Mouse (Mus musculus): Measurements from ENCODE around the gene Caprin2.

The Caprin2 gene

DNA sequence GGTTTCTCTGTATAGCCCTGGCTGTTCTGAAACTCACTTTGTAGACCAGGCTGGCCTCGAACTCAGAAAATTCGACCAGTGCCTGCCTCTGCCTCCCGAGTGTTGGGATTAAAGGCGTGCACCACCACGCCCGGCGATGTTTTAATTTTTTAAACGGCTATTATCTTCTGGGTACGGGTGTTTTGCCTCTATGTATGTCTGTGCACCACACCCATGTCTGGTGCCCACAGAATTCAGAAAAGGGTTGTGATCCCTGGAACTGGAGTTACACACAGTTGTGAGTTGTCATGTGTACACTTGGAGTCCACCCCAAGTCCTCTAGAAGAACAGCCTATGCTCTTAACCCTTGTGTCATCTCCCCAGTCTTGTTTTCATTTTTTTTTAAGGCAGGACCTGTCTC, 10.9 kb upstream of the Caprin2 start:
- ChIA-PET CTCF (no interaction called here), POLR2A (interaction anchor here in 1 of 4 experiments (0.7 kb wide), 1 partner anchor 10 kb away, joined by 3 read pairs; no protein-coding TSS in a partner anchor)

DNA sequence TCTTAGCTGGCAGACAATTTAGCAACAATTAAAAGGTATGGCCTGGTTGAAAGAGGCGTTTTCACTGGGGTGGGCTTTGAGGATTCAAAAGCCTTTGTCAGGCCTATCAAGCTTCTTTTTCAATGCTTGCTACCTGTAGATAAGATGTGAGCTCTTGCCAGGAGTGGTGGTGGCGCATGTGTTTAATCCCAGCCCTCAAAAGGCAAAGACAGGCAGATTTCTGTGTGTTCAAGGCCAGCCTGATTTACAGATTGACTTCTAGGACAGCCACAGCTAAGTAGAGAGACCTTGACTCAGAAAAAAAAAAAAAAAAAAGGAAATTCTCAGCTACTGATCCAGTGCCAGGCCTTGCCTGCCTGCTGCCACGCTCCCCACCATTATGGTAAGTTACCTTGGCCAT, 6.7 kb upstream of the Caprin2 start:
- POLR2A ChIA-PET = interaction anchor here in 3 of 4 experiments (0.6 to 2.9 kb wide), 7 partner anchors 13 to 622 kb away, joined by 3 to 22 read pairs (median 8); partner anchors contain the start of gene Ipo8 (in 1 of the 3)
- CTCF ChIA-PET = interaction anchor here in 2 of 4 experiments (0.5 to 0.7 kb wide), 3 partner anchors 12 to 498 kb away, joined by 3 to 8 read pairs (median 8); no protein-coding TSS in a partner anchor

DNA sequence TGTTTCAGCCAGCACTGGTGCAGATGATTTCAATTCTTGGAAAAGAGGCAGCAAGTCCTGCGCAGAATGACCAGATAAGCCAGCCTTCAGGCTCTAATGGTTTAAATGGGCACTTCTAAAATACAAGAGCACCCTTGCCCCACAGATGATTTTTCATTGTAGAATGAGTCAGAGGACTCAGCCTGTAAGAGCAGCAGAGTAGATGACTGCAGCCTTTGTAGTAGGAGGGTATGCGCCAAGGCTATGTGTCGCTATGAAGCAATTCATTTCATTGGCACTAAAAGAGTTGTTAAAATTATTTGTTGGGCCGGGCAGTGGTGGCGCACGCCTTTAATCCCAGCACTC, 442 bp upstream of the Caprin2 start:
- ChIA-PET CTCF (interaction anchor here in 2 of 4 experiments (0.6 to 1.5 kb wide), 3 partner anchors 14 to 1711 kb away, joined by 3 to 4 read pairs (median 3); no protein-coding TSS in a partner anchor), POLR2A (interaction anchor here (0.6 to 4.4 kb wide), 127 partner anchors 8 to 1336 kb away, joined by 3 to 45 read pairs (median 5); partner anchors contain the start of genes Ipo8 (in 4 of the 4), Sinhcaf (in 3 of the 4), Amn1 (in 1 of the 4) and Bicd1 (in 1 of the 4))

DNA sequence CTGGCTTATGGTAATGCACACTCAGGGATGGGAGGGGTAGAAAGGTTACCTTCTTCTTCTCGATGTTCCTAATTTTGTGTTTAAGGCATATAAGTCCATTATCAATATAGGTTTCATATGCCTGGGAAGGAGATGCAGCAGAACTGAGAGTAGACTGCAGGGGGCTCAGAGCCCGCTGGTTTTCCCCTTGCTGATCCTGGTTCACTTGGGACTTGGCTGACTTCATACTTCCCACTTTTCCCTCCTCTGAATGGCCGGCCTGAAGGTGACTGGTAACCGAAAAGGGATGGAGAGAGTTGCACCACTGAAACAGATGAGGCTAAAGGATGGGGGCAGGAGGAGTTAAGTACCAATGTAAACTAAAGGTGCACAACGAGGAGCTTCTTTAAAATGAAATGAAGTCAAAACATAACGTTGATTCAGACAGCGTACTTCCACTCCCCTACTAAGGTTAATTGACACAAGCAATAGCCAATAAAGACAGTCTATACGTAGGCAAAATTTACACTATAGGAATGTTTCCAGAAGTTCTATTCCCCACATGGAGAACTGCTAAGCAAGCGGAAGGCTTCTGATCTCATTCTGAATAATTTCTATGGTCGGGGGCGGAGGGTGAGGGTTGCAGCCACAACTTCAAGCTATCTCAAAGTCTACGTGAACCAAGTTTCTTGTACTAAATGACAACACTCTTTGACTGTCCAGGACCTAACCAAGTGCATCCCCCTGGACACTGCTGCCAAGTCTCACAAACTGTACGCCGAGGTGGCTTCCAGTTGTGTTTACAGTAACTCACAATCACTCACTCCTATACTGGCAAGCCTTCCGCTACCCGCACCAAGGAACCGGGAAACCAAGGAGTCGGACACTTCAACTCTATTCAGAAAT, 907 bp downstream of the Caprin2 start:
- ChIA-PET CTCF (interaction anchor here in 2 of 4 experiments (0.5 to 1.5 kb wide), 5 partner anchors 10 to 64 kb away, joined by 3 to 4 read pairs (median 3); no protein-coding TSS in a partner anchor), POLR2A (interaction anchor here (0.6 to 4.4 kb wide), 114 partner anchors 7 to 684 kb away, joined by 3 to 45 read pairs (median 5); partner anchors contain the start of genes Ipo8 (in 4 of the 4), Sinhcaf (in 3 of the 4), Amn1 (in 1 of the 4) and Dennd5b (in 1 of the 4))

DNA sequence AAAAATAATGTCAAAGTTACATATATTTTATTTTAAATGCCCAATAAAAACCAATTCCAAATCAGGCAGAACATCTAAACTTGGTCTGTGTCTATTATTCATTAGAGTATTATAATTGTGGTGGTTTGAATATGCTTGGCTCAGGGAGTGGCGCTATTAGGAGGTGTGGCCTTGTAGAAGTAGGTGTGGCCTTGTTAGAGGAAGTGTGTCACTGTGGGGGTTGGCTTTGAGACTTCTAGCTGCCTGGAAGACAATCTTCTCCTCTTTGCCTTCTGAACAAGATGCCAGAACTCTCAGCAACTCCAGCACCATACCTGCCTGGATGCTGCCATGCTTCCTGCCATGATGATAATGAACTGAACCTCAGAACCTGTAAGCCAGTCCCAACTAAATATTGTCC, 22.1 kb downstream of the Caprin2 start:
- POLR2A ChIA-PET = interaction anchor here in 3 of 4 experiments (0.5 to 3.1 kb wide), 5 partner anchors 21 to 88 kb away, joined by 3 to 10 read pairs (median 4); partner anchors contain the start of gene Caprin2 (in 2 of the 3)
- CTCF ChIA-PET = no interaction called here

DNA sequence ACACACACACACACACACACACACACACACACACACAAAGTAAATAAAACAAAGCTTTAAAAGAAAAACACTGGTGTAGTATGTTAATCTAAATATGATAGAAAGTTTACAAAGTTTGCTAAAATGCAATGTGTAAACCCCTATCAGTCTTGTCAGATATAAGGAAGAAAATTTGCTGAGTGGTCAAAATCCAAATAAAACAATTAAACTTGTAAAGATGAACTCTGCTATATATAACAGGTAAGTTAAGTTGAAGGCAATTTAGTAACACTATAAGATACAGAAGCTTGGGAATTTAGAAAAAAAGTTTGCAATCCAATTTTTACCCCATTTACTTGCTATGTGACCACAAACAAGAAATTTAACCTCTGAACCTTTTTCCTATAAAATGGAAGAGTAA, 50.4 kb downstream of the Caprin2 start:
- ChIA-PET CTCF (no interaction called here), POLR2A (interaction anchor here in 2 of 4 experiments (0.6 to 8.2 kb wide), 2 partner anchors 15 to 154 kb away, joined by 5 to 43 read pairs; partner anchors contain the start of gene Ipo8 (in 1 of the 2))

DNA sequence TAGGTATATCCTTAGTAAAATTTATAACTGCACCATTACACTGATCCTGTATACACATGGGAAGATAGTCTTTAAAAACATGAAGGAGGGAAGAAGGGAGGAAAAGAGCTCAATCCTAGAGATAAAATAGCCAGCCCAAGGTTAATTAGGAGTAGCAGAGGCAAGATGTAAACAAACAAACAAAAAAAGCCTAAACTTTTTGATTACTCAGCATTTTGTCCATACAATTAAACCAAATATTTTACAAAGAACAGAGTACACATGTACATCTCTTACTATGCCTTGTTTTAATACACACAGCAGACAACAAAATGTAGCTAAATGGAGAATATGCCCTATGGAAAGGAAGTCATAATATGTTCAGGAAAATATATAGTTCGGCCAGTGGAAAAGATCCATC, 54.3 kb downstream of the Caprin2 start:
- ChIA-PET CTCF (no interaction called here), POLR2A (interaction anchor here in 3 of 4 experiments (0.6 to 8.2 kb wide), 7 partner anchors 11 to 421 kb away, joined by 3 to 43 read pairs (median 5); partner anchors contain the start of genes Ipo8 (in 2 of the 3) and Caprin2 (in 1 of the 3))

DNA sequence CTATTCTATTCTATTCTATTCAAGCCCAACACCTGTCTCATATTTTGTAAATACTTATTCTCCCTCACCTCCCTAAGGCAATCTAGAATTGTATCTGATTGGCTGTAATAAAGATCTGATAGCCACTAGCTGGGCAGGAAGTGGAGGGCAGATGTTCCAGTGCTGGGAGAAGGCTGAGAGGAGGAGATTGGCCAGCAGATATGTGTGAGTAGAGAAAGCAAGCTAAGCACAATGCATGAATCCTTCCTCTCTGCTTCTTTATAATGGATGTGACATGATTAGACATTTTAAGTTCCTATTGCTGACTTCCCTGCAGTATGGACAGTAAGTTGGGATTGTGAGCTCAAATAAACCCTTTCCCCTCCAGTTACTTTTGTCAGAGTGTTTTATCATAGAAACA, 57.6 kb downstream of the Caprin2 start:
- ChIA-PET CTCF (no interaction called here), POLR2A (interaction anchor here in 3 of 4 experiments (0.6 to 8.2 kb wide), 5 partner anchors 8 to 58 kb away, joined by 3 to 43 read pairs (median 3); partner anchors contain the start of genes Caprin2 (in 2 of the 3) and Ipo8 (in 1 of the 3))

DNA sequence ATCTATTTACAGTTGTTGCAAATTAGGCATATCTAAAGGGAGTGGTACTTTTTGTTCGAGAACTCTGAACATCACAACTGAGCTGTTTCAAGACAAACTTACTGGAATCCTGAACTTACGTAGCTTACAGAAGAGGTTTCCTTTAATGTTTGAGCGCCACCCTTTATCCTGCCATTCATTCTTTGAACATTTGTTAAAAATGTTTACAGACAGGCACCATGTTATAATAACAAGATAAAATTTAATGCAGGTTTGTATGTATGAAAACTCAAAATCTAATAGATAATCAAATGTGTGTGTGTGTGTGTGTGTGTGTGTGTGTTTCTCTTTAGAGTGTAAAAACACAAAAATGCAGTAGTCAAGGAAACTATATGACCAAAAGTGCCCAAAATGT, 64.3 kb downstream of the Caprin2 start:
- ChIA-PET POLR2A (interaction anchor here (0.5 to 3.7 kb wide), 79 partner anchors 8 to 618 kb away, joined by 3 to 45 read pairs (median 5); partner anchors contain the start of genes Caprin2 (in 4 of the 4), Dennd5b (in 1 of the 4), Ergic2 (in 1 of the 4) and Sinhcaf (in 1 of the 4)), CTCF (interaction anchor here in 2 of 4 experiments (1.0 to 1.2 kb wide), 4 partner anchors 9 to 388 kb away, joined by 3 to 4 read pairs (median 3); partner anchors contain the start of genes Caprin2 (in 1 of the 2) and Tmtc1 (in 1 of the 2))

DNA sequence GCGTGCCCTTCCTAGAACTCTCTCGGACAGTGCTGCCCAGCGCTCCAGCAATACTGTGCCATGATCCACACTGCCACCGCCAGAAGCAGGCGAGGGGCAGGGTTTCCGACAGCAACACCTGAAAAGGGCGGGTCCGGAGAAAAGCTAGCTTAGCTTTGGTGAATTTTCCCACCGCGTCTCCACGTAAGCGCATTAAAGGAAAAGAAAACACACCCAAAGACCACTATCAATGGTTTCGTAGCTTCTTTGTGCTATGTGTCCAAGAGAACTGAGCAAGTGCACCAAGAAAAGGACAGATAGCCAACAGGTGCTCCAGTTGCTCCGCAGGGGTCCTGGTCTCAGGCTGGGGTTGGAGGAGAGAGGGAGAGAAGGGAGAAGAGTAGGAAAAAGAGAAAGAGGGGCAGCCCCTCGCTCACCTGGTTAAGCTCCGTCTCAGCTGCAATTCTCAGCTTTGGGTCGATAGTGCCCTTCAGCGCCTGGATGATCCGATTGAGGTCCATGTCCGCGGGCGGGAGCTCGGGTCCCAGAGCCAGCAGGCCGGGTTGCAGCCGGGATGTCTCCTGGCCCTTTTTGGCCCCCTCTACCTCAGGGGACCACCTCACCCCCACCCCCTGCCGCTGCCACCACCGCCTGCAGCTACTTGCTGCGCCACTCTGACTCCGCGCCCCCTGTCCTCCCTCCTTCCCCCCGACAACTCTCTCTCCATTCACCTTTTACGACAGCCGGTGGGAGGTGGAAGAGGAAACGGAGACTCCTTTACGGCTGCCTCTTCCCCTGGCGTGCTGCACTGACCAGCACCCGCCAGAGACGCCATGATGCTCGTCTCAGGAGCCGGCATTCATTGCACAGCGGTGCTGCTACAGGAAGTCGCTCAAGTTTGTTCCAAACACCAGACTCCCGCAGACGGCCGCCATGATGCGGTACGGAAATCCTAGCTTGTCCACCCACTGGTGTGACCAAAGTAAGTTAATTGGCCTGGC, 65.0 kb downstream of the Caprin2 start, which contains the start of gene Ipo8:
Gene Ipo8 (minus strand): TSS at position 720 of the 980 bp plus-strand sequence.
- POLR2A ChIA-PET = interaction anchor here (0.5 to 3.7 kb wide), 108 partner anchors 9 to 1951 kb away, joined by 3 to 45 read pairs (median 4); partner anchors contain the start of genes Caprin2 (in 4 of the 4), Sinhcaf (in 2 of the 4), Dennd5b (in 1 of the 4) and Ergic2 (in 1 of the 4)
- CTCF ChIA-PET = interaction anchor here in 3 of 4 experiments (0.6 to 1.2 kb wide), 5 partner anchors 9 to 387 kb away, joined by 3 to 5 read pairs (median 3); partner anchors contain the start of genes Caprin2 (in 1 of the 3) and Tmtc1 (in 1 of the 3)

DNA sequence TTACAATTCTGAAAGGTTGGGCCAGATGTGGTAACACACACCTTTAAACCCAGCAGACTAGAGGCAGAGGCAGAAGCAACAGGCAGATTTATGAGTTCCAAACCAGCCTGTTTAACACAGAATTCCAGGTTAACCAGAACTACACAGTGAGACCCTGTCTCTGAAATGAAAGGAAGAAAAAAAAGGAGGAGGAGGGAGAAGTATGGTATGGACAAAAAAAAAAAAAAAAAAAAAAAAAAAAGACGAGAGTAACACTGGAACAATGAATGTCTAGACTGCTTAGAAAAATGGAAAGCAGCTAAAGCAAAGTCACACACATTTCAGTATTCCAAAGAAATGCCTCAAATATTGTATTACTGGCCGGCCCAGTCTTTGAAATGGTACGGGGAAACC, 65.7 kb downstream of the Caprin2 start:
- POLR2A ChIA-PET = interaction anchor here (0.5 to 3.7 kb wide), 55 partner anchors 9 to 619 kb away, joined by 3 to 45 read pairs (median 5); partner anchors contain the start of genes Caprin2 (in 4 of the 4), Sinhcaf (in 2 of the 4), Dennd5b (in 1 of the 4) and Ergic2 (in 1 of the 4)
- CTCF ChIA-PET = interaction anchor here in 2 of 4 experiments (1.1 kb wide), 2 partner anchors 10 to 83 kb away, joined by 3 to 4 read pairs; no protein-coding TSS in a partner anchor

DNA sequence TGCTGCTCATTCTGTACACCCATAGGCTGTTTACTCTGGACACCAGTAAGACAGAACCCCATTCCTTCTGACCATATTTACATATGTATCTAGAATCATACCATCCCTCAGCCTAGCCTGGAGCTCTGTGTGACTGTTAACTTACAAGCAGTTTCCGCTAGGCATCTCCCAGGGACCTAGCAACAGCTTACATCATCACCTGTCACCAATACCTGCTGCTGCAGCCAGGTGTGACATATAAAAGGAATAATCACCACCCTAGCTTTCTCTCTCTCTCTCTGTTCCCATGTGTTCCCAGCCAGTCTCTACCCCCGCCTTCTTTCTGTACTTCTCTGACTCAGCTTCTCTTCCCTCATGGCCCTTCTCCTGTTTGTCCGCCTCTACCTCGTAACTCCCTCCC, 69.9 kb downstream of the Caprin2 start:
- ChIA-PET CTCF (no interaction called here), POLR2A (interaction anchor here in 2 of 4 experiments (0.6 to 1.5 kb wide), 9 partner anchors 11 to 614 kb away, joined by 3 to 4 read pairs (median 3); partner anchors contain the start of genes Caprin2 (in 1 of the 2) and Ergic2 (in 1 of the 2))

DNA sequence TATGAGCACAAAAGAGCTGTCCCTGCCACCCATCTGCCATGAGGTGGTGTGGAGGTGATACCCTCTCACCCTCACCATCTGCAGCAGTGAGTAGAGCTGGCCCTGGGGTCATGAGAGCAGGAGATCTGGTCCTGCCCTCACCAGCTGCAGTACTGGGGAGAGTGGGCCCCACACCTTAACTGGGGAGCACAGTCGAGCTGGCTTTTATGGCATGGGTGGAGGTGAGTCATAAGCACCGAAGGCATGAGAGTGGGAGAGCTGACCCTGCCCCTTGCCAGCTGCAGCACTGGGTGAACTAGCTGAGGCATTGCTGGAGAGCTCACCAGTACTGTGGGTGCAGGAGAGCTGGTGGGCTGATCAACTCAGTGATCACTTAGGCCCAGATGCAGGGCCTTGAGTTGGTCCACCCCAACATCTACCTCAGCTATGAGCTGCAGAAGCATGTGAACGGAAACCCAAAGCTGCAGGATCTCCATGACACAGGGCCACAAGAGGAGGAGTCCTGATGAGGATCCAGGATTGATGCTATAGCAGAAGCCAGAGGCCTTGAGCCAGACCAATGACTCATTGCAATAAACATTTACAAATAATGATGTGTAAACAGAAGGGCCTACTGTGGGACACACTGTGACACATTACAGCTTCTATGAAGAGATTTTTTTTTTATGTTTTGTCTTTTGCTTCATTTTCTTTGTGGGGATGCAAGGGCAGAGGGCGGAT, 77.3 kb downstream of the Caprin2 start:
- ChIA-PET POLR2A (interaction anchor here in 2 of 4 experiments (0.8 to 1.4 kb wide), 4 partner anchors 11 to 77 kb away, joined by 3 to 6 read pairs (median 5); partner anchors contain the start of genes Ipo8 (in 2 of the 2) and Caprin2 (in 1 of the 2)), CTCF (no interaction called here)

DNA sequence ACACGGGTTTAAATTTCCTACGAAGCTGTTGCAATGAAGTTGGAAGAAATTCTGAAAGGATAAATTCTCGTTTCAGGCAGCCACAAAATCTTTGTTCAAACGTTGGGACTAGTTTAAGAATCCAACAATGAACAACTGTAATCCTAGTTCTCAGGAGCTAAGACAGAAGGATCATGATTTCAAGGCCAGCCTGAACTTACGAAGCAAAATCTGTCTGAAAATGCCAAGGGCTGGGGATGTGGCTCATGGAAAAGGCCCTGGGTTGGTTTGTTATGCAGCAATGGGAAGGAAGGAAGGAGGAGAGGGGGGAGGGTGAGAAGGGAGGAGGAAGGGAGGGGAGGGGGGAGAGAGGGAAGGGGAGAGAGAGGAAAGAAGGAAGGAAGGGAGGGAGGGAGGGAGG, 79.3 kb downstream of the Caprin2 start:
- POLR2A ChIA-PET = interaction anchor here in 2 of 4 experiments (0.9 to 2.3 kb wide), 3 partner anchors 14 to 60 kb away, joined by 3 to 6 read pairs (median 6); partner anchors contain the start of gene Ipo8 (in 2 of the 2)
- CTCF ChIA-PET = no interaction called here

DNA sequence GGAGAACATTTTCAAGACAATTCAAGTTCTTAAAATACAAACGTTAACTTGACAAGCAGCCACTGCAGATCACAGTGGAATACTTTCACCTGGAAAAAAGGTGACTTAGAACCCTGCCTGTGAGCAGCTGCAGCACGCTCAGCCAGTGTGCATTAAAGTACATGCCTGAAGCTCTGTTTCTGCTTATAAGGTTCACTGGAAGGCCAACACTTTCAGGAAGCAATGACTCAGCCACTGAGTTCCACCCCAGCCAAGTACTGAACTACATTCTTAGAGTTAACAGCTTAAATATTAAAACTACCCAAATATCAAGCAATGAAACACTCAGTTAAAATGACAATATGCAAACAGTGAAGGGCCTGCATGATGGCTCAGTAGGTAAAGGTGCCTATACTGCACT, 84.9 kb downstream of the Caprin2 start:
- POLR2A ChIA-PET = interaction anchor here in 1 of 4 experiments (2.9 kb wide), 1 partner anchor 20 kb away, joined by 12 read pairs; the partner anchor contains the start of gene Ipo8
- CTCF ChIA-PET = no interaction called here

DNA sequence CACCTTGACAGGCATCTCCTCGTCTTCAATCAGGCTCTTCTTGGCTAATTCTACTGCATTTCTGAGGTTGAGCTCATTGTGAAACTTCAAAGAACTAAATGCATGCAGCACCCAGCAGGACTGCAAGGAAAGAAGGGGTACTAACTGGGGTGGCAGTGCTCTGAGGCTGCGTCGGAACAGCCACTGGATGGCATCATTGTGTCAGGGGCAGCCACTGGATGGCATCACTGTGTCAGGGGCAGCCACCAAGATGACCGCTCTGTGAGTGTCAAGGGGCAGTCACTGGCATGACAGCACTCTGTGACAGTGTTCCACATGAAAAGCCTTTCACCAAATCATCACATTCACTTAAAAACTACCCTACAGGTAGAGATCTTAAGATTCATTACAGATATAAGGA, 96.3 kb downstream of the Caprin2 start:
- ChIA-PET CTCF (no interaction called here), POLR2A (interaction anchor here in 1 of 4 experiments (0.9 to 1.3 kb wide), 5 partner anchors 9 to 140 kb away, joined by 3 read pairs; no protein-coding TSS in a partner anchor)

Data from embryonic stem cell, embryonic (primary cell).